Mouse (Mus musculus): Measurements from ENCODE around the gene Ccr2. TPM values are rescaled to one million over a fixed set of nuclear protein-coding genes. Genes with fewer than 3 reads are reported as not detected.

Gene Ccr2
- polyA plus RNA-seq, 1 experiment from 2014 or later = 4.0 TPM

Other genes starting within 250 kb of the Ccr2 start
- gene Xcr1, start 239.9 kb upstream of the Ccr2 start, polyA plus RNA-seq (2015; fragmentation: Nextera tagmentation; extraction: Ambion mirVana) = 0.04 TPM in 1 of 2 replicates, not detected in the other
- gene Ccr1, start 133.3 kb upstream of the Ccr2 start, polyA plus RNA-seq (2015; fragmentation: Nextera tagmentation; extraction: Ambion mirVana) = 4.6 and 5.4 TPM in 2 replicates
- not detected in 2 replicates for gene Ccr1l1, start 123.5 kb upstream of the Ccr2 start, polyA plus RNA-seq (2015; fragmentation: Nextera tagmentation; extraction: Ambion mirVana)
- 0.11 and 0.20 TPM in 2 replicates for gene Ccr3, start 80.0 kb upstream of the Ccr2 start, polyA plus RNA-seq (2015; fragmentation: Nextera tagmentation; extraction: Ambion mirVana)
- 0.44 and 1.1 TPM in 2 replicates for gene Ccr5, start 19.6 kb downstream of the Ccr2 start, polyA plus RNA-seq (2015; fragmentation: Nextera tagmentation; extraction: Ambion mirVana)
- gene 2010315B03Rik, start 210.7 kb downstream of the Ccr2 start, polyA plus RNA-seq (2015; fragmentation: Nextera tagmentation; extraction: Ambion mirVana) = 9.7 and 10.0 TPM in 2 replicates